Mouse (Mus musculus): ENCODE results near the gene Nrgn. TPM values are rescaled to one million over a fixed set of nuclear protein-coding genes. Genes with fewer than 3 reads are reported as not detected.
A peak's percentile ranks its signal among the peaks of the same experiment; 100 is the strongest.

Gene Nrgn
- total and polyA plus RNA-seq, 2 experiments from 2014 or later, result 58.1 to 80.4 TPM

DNA sequence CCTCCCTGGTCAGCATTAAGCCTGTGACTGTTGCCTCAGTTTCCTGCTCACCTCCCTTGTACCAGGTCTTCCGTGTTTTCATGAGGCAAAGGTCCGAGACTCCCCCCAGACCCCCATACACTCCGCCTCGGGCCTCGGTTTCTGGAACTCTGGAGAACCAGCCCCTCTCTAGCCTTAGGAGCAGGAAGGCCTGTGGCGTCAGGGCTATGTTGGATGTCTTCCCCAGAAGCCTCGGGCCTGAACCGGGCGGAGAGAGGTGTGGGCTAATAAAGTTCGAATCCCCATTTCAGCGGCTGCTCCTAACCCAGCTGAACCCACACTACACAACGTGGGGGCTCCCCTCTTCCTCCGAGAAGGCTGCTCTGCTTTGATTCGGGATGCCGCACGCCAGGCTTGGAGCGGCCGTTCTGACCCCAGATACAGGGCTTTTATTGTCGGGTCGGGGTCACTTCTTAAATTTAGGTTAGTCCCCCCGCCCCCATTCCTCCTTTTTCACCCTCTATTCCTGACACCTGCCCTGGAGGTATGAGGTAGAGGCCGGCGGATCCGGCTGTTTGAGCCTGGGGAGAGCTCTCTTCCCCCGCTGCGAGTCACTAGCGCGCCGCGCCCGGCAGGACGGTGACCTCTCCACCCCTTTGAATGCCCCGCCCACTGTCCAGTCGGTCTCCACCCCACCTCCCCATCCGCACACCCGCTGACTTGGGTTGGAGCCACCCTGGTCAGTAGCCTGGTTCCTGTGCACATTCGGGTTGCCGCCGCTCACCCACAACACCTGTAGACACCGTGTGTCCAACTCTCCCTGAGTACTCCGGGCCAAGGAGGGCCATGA lies 25.1 kb downstream of the Nrgn start, which contains the start of gene Esam:
TSS of gene Esam (plus strand) at position 683 of the 829 bp plus-strand sequence.
- ATAC-seq (ENCODE audit: low FRiP score), result no peak; the same call in 1 of the 2 replicates
- peak within 1 kb of the TSS; percentile 79; the same call in 1 of the 2 replicates for H3K4me2 ChIP-seq (ENCODE audit: low read depth, low read length, poor library complexity, severe bottlenecking)
- no peak within 1 kb of the TSS for H3K9ac ChIP-seq (replicated peaks; ENCODE audit: low read length, poor library complexity, severe bottlenecking)
- H3K4me3 ChIP-seq (ENCODE audit: low read depth, low read length), result peak within 1 kb of the TSS; percentile 35; the same call in 1 of the 2 replicates
- peaks cover 13% of the 10 kb centered on the region for H3K36me3 ChIP-seq (ENCODE audit: insufficient read depth, low read length)
- H3K9me3 ChIP-seq (ENCODE audit: low read length), result no peaks in the 10 kb centered on the region
- no peak for TF ChIP-seq CTCF (IDR thresholded peaks at IDR 0.05)
- WGBS, result 10% methylated on average over 41 of the region's 41 CpGs
- peaks cover 11% of the 10 kb centered on the region; the same call in 1 of the 2 replicates for H3K4me1 ChIP-seq (ENCODE audit: insufficient read depth, low read length)
- peaks cover 30% of the 10 kb centered on the region for H3K27me3 ChIP-seq (ENCODE audit: insufficient read depth, low read length)
- no peak within 1 kb of the TSS for H3K27ac ChIP-seq (ENCODE audit: low read depth, low read length)
- no peak for DNase-seq (ENCODE audit: low spot score)

DNA sequence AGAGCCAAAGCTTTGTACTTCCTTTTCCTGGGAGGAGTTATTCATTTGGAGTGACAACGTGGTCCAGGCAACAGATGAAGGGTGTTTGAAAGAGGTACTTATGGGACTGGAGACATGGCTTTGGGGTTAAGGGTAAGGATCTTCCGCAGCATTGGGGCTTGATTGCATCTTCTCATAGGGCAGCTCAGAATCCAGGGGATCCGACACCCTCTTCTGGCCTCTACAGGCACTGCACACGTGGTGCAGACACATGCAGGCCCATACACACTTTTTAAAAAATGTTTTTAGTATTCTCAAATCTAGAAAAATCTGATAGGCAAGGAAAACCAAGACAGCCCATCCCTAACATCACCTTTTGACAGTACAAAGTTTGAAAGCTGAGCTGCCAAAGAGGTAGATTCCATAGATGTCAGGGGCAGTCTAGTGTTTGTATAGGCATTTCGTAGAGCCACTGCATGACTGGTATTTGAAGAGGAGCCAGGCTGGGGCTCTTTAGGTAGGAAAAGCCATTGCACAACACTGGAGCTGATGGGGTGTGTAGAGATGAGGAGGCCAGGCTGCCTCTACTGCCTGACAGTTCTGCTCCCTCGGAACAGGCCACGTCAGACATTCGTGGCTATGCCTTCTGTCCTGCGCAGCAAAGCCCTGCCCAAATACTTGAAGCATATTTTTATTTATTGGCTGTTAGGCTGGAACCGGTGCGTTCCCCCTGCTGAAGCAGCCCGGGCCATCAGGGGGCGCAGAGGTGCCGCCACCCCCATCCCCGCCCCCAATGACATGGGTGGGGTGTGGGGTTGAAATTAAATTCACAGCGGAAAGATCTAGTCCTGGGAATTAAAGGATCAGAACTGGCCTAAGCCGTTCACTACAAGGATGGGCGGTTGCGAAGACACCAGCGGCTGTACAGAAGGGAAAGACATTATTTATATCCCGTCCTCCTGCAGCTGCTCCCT lies 26.0 kb downstream of the Nrgn start:
- Histone ChIP-seq H3K9me3 (ENCODE audit: low read length) (no peaks in the 10 kb centered on the region), H3K4me1 (ENCODE audit: insufficient read depth, low read length) (peaks cover 11% of the 10 kb centered on the region; the same call in 1 of the 2 replicates), H3K9ac (replicated peaks; ENCODE audit: low read length, poor library complexity, severe bottlenecking) (no peak overlapping the region), H3K36me3 (ENCODE audit: insufficient read depth, low read length) (peaks cover 13% of the 10 kb centered on the region), H3K4me2 (ENCODE audit: low read depth, low read length, poor library complexity, severe bottlenecking) (peak overlapping the region; percentile 15; the same call in 1 of the 2 replicates), H3K4me3 (ENCODE audit: low read depth, low read length) (no peak overlapping the region), H3K27me3 (ENCODE audit: insufficient read depth, low read length) (peaks cover 30% of the 10 kb centered on the region), H3K27ac (ENCODE audit: low read depth, low read length) (no peak overlapping the region)
- ATAC-seq (ENCODE audit: low FRiP score) (no peak), DNase-seq (ENCODE audit: low spot score) (no peak)
- WGBS, result 29% methylated on average over 21 of the region's 21 CpGs
- peak; percentile 42; the same call in 1 of the 2 replicates for TF ChIP-seq CTCF (IDR thresholded peaks at IDR 0.05)

- no peak for TF ChIP-seq CTCF (IDR thresholded peaks at IDR 0.05)
- Histone ChIP-seq H3K27ac (ENCODE audit: low read depth, low read length) (no peak overlapping the region), H3K4me3 (ENCODE audit: low read depth, low read length) (no peak overlapping the region), H3K4me2 (ENCODE audit: low read depth, low read length, poor library complexity, severe bottlenecking) (no peak overlapping the region), H3K36me3 (ENCODE audit: insufficient read depth, low read length) (peaks cover 13% of the 10 kb centered on the region), H3K9ac (replicated peaks; ENCODE audit: low read length, poor library complexity, severe bottlenecking) (no peak overlapping the region), H3K27me3 (ENCODE audit: insufficient read depth, low read length) (peaks cover 25% of the 10 kb centered on the region), H3K9me3 (ENCODE audit: low read length) (no peaks in the 10 kb centered on the region), H3K4me1 (ENCODE audit: insufficient read depth, low read length) (0 out of 2 replicates have a peak, but pooled peaks cover 8% of the 10 kb centered on the region)
- DNase-seq (ENCODE audit: low spot score) (no peak), ATAC-seq (ENCODE audit: low FRiP score) (no peak)
- 88% methylated on average over 2 of the region's 2 CpGs for WGBS
Measured at GRCm38 (mm10) chr9:37525461-37525860, 27.2 kb downstream of the Nrgn start.

DNA sequence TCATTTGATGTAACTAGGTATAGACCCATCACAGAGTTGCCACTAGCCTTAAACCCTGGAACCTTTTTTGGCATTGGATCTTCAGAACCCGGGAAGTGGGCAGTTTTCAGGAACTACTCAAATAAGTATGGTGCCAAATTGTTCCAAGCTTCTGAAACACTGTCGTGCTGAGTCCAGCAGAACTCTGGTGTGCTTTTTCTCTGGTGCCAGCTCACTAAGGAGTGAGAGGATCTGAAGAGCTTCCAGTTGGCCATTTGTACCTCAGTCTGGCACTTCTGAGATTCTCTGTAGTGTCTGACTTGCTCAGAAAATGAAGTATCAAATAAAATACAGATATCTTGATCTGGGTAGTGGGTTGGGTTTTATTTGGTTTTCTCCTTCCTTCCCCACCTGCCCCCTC lies 32.7 kb downstream of the Nrgn start:
- Histone ChIP-seq H3K4me3 (ENCODE audit: low read depth, low read length) (no peak overlapping the region), H3K27me3 (ENCODE audit: insufficient read depth, low read length) (no peaks in the 10 kb centered on the region), H3K36me3 (ENCODE audit: insufficient read depth, low read length) (peaks cover 9% of the 10 kb centered on the region), H3K27ac (ENCODE audit: low read depth, low read length) (no peak overlapping the region), H3K4me1 (ENCODE audit: insufficient read depth, low read length) (no peaks in the 10 kb centered on the region), H3K9ac (replicated peaks; ENCODE audit: low read length, poor library complexity, severe bottlenecking) (no peak overlapping the region), H3K9me3 (ENCODE audit: low read length) (no peaks in the 10 kb centered on the region), H3K4me2 (ENCODE audit: low read depth, low read length, poor library complexity, severe bottlenecking) (no peak overlapping the region)
- no peak for DNase-seq (ENCODE audit: low spot score)
- 97% methylated on average over 2 of the region's 2 CpGs for WGBS
- no peak for TF ChIP-seq CTCF (IDR thresholded peaks at IDR 0.05)
- no peak for ATAC-seq (ENCODE audit: low FRiP score)

DNA sequence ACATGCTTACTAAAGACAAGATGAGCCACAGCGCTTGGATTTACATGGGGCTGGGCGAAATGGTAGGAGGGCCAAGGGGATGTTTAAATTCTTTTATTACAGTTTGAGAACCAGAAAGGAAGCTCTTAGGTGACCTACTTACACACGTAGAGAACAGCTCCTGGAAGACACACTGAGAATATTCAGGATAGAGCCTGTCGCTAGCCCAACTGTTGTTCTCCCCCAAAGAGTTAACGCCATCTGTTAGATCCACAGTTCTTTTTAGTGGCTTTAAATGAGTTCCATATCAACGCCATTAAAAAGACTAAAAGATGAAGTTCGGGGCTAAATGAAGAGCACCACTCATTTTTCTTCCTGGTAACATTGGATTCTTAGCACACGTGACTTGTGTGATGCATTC lies 33.7 kb downstream of the Nrgn start:
- no peaks in the 10 kb centered on the region for H3K4me1 ChIP-seq (ENCODE audit: insufficient read depth, low read length)
- DNase-seq (ENCODE audit: low spot score), result no peak
- 95% methylated on average over 8 of the region's 8 CpGs for WGBS

More for the DNA sequence above, 33.7 kb downstream of the Nrgn start:
- Histone ChIP-seq H3K9ac (replicated peaks; ENCODE audit: low read length, poor library complexity, severe bottlenecking) (no peak overlapping the region), H3K9me3 (ENCODE audit: low read length) (no peaks in the 10 kb centered on the region), H3K27me3 (ENCODE audit: insufficient read depth, low read length) (no peaks in the 10 kb centered on the region), H3K4me2 (ENCODE audit: low read depth, low read length, poor library complexity, severe bottlenecking) (no peak overlapping the region), H3K4me3 (ENCODE audit: low read depth, low read length) (no peak overlapping the region), H3K27ac (ENCODE audit: low read depth, low read length) (no peak overlapping the region), H3K36me3 (ENCODE audit: insufficient read depth, low read length) (peaks cover 9% of the 10 kb centered on the region)
- no peak for TF ChIP-seq CTCF (IDR thresholded peaks at IDR 0.05)
- no peak for ATAC-seq (ENCODE audit: low FRiP score)

Measured in midbrain, postnatal 0 days (tissue).